Mouse (Mus musculus): ENCODE measurements around the gene Ccr9. TPM values are rescaled to one million over a fixed set of nuclear protein-coding genes. Genes with fewer than 3 reads are reported as not detected.

Ccr9 gene
- polyA plus RNA-seq, 1 experiment, result not detected

- TF ChIP-seq GATA1 (IDR thresholded peaks at IDR 0.05; ENCODE audit: low read length), result no peak
Observed at GRCm38 (mm10) chr9:123762886-123763285, 84.6 kb downstream of the Ccr9 start.

GRCm38 (mm10) chr9:123763771-123764170, 85.5 kb downstream of the Ccr9 start:
- TF ChIP-seq GATA1 (IDR thresholded peaks at IDR 0.05; ENCODE audit: low read length), result no peak

GRCm38 (mm10) chr9:123766996-123767395, 88.8 kb downstream of the Ccr9 start:
- no peak for TF ChIP-seq GATA1 (IDR thresholded peaks at IDR 0.05; ENCODE audit: low read length)

GRCm38 (mm10) chr9:123768443-123768842, 90.2 kb downstream of the Ccr9 start:
- TF ChIP-seq GATA1 (IDR thresholded peaks at IDR 0.05; ENCODE audit: low read length), result no peak

GRCm38 (mm10) chr9:123769532-123769931, 91.3 kb downstream of the Ccr9 start:
- TF ChIP-seq GATA1 (IDR thresholded peaks at IDR 0.05; ENCODE audit: low read length), result no peak

GRCm38 (mm10) chr9:123788855-123789529, 110.8 kb downstream of the Ccr9 start:
- no peak for TF ChIP-seq GATA1 (IDR thresholded peaks at IDR 0.05; ENCODE audit: low read length)

GRCm38 (mm10) chr9:123796174-123796573, 117.9 kb downstream of the Ccr9 start:
- TF ChIP-seq GATA1 (IDR thresholded peaks at IDR 0.05; ENCODE audit: low read length), result no peak

GRCm38 (mm10) chr9:123801527-123801926, 123.3 kb downstream of the Ccr9 start:
- TF ChIP-seq GATA1 (IDR thresholded peaks at IDR 0.05; ENCODE audit: low read length), result no peak

GRCm38 (mm10) chr9:123802421-123802820, 124.2 kb downstream of the Ccr9 start:
- TF ChIP-seq GATA1 (IDR thresholded peaks at IDR 0.05; ENCODE audit: low read length), result no peak

GRCm38 (mm10) chr9:123802896-123803295, 124.7 kb downstream of the Ccr9 start:
- TF ChIP-seq GATA1 (IDR thresholded peaks at IDR 0.05; ENCODE audit: low read length), result no peak

GRCm38 (mm10) chr9:123805241-123805640, 127.0 kb downstream of the Ccr9 start:
- TF ChIP-seq GATA1 (IDR thresholded peaks at IDR 0.05; ENCODE audit: low read length), result no peak

GRCm38 (mm10) chr9:123806267-123806666, 128.0 kb downstream of the Ccr9 start, which contains the start of gene Cxcr6:
Cxcr6 (plus strand) TSS chr9:123806475.
- TF ChIP-seq GATA1 (IDR thresholded peaks at IDR 0.05; ENCODE audit: low read length), result no peak

GRCm38 (mm10) chr9:123808583-123808982, 130.3 kb downstream of the Ccr9 start:
- no peak for TF ChIP-seq GATA1 (IDR thresholded peaks at IDR 0.05; ENCODE audit: low read length)

GRCm38 (mm10) chr9:123811831-123812230, 133.6 kb downstream of the Ccr9 start:
- TF ChIP-seq GATA1 (IDR thresholded peaks at IDR 0.05; ENCODE audit: low read length), result no peak

GRCm38 (mm10) chr9:123814326-123814725, 136.1 kb downstream of the Ccr9 start:
- TF ChIP-seq GATA1 (IDR thresholded peaks at IDR 0.05; ENCODE audit: low read length), result no peak

GRCm38 (mm10) chr9:123814821-123815220, 136.6 kb downstream of the Ccr9 start:
- TF ChIP-seq GATA1 (IDR thresholded peaks at IDR 0.05; ENCODE audit: low read length), result no peak

GRCm38 (mm10) chr9:123815444-123815843, 137.2 kb downstream of the Ccr9 start:
- TF ChIP-seq GATA1 (IDR thresholded peaks at IDR 0.05; ENCODE audit: low read length), result no peak

Measured in G1E-ER4 (cell line).